Mouse (Mus musculus): ENCODE measurements around the gene Gm10644.

- TF ChIP-seq GATA1 (IDR thresholded peaks at IDR 0.05; ENCODE audit: low read length) (no peak), TAL1 (IDR thresholded peaks at IDR 0.05; ENCODE audit: low read length) (no peak)
These were observed 9.2 kb upstream of the Gm10644 start for GRCm38 (mm10) chr8:83964015-83964765.
